Mouse (Mus musculus): ENCODE results near the gene Uqcr10. TPM values are rescaled to one million over a fixed set of nuclear protein-coding genes. Genes with fewer than 3 reads are reported as not detected.

The Uqcr10 gene
- total RNA-seq, 2 experiments from 2014 or later = 1,424 to 1,479 TPM

DNA sequence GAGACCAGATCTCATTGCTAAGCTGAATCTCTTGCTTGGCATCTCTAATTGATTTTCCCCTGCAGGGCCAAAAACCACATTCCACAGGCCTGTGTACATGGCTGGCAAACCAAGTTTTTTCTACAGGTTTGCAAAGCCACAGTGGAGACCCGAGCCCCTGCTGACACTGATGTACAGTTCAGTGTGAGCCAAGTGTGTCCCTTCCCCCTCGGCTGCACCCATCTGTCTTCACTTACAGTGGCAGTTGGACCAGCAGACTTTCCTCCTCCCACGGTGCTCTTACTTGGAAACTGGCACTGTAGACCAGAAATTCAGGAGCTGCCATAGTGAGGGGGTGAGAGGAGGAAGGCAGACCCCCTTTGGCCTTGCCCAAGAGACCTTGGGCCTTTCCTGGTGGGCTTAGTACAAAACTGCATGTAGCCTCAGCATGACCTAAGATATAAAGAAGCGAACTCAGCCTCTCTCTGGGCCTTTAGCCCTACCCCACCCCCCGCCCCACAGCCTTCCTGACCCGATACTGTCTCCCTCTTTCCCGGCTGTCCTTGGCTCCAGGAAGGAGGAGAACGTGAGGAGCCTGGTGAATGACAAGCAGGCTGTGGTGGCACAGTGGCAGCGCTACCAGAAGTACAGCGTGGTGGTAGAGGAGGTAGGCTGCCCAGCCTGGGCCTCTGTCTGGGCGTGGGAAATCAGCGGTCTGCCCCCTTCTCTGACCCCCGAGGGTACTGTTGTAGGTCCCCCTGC, 25.3 kb downstream of the Uqcr10 start:
- intact Hi-C loops (cut with DNase I) = no loop called here
- no peak for DNase-seq

DNA sequence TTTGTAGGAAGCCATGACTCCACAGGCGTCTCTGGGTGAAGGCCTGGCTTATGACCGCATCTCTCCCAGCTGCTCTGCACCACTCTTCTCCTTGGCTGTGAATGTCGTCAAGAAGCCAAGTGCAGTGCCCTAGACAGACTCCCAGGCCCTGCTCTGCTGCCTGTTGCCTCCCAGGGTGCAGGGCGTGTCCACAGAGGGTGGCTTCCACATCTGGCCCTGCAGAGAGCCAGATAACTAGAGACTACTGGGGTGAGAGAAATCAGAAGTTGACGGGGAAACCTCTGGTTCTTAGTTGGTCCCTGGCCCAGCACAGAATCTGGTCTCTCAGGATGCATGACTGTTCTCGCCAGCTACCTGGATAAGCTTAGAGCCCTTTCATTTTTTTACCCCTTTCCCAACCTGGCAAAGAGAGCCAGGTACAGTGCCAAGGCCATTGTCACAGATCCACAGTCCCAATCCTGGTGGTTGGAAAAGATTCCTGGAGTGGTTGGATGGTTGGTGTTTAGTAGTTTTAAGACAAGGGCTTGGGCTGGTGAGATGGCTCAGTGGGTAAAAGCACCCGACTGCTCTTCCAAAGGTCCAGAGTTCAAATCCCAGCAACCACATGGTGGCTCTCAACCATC, 26.8 kb downstream of the Uqcr10 start:
- no peak for DNase-seq
- intact Hi-C loops (cut with DNase I) = no loop called here

DNA sequence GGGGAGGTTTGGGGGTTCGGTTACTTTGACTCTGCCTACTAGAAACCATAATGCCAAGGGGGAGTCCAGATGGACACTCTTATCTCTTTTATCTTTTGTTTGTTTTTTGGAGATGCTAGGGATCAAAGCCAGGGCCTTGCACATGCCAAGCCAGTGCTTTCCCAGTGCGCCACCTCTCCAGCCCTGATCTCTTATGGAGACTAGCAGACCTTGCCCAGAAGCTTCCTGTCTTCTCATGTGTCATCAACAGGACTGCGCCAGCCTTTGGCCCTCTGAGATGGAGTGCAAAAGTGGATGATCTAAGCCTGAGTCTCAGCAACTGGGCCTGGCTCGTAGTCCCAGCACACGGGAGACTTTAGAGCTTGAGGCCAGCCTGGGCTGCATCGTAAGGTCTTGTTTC, 28.4 kb downstream of the Uqcr10 start:
- no peak for DNase-seq
- intact Hi-C loops (cut with DNase I) = no loop called here

DNA sequence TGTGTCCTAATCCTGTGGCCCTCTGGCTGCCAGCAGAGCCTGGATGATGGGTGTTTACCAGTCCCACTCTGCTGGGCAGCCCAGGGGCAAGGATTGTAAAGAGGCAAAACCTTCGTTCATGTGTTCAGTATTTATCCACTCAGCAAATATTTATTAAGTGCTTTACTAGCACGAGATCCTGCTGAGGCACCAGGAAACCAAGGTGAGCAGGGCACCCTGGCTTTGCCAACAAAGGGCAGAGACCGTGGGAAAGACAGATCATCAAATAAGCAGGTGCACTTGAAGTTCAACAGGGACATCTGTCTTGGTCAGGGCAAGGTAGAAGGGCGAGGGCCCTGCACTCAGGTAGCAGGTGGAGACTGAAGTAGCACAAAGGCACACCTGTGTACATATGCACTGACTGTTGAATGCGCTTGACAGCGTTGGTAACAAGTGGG, 29.0 kb downstream of the Uqcr10 start:
- intact Hi-C loops (cut with DNase I) = no loop called here
- DNase-seq = no peak

DNA sequence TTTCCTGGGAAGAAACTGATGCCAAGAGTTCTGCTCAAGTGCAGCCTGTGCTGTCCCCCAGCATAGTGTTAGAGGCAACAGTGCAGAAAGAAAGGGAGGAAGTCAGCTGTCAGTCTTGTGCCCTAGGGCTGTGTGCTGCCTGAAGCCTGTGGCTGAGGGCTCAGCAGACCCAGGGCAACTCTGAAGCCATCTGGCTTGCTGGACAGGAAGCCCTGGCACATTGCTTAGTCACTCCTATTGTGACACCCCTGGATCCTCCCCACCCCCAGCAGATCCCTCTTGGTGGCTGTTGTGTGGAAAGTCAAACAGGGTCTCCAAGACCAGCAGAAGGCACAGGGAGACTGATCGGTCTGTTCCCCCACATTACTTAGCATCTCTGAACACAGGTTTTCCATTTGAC, 29.5 kb downstream of the Uqcr10 start:
- intact Hi-C loops (cut with DNase I) = no loop called here
- no peak for DNase-seq

DNA sequence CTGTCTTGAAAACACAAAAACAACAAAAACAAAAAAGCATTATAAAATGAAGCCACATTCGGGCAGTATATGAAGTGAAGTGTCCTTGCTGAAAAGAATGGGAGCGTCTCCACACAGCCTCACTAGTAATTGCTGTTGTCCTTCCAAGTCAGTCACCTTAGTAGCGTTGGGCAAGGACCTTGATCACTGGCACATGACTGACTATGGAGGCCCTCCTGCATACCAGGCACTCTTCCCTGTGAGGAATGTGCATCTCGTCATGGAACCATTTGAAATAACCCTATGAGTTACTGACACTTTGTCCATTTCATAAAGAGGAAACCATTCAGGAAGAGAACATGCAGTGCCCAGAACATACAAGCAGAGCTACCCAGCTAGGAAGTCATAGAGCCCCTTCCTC, 32.4 kb downstream of the Uqcr10 start:
- no peak for DNase-seq
- intact Hi-C loops (cut with DNase I) = no loop called here

DNA sequence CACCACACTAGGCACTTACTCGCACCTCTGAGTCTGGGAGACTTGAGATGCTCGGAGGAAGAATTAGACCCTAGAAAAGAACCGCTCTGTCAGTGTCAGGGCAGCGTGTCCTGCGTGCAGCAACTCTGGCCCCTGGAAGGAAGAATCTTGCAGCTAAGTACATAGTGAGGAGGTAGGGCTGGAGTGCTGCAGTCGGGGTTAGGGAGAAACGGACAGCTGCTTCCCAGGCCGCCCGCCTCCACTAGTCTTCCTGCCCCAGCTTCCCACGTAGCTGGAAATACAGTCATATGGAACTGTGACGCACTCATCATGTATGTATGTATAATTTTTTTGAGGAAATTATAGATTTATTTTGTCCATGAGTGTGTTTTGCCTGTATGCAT, 41.7 kb downstream of the Uqcr10 start:
- no peak for DNase-seq
- intact Hi-C loops (cut with DNase I) = no loop called here

DNA sequence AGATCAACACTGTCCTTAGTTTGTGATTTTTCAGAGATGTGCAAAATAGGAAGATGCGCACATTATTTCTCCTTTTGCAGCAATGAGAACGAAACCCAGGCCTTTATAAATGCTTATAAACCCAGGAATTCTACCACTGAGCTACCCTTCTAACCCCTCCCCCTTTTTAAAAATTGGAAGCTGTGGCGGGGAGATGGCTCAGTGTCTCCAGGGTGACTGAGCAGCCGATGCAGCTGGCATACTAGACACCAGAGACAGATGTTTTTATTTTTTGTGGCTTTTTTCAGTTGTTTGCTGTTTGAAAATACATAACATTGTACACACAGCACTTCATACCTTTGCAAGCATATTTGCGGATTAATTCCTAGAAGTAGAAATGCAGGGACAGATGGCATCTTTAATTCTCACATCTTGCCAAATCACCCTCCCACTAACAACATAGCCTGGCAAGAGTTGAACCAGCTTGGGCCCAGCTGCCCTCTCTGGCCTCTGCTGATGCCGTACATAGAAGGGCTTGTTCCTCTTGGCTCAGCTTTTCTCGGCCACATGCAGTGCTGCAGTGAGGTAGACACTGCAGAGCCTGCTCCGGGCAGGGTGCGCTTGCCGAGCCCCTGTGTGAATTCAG, 42.2 kb downstream of the Uqcr10 start:
- no peak for DNase-seq
- intact Hi-C loops (cut with DNase I) = no loop called here

DNA sequence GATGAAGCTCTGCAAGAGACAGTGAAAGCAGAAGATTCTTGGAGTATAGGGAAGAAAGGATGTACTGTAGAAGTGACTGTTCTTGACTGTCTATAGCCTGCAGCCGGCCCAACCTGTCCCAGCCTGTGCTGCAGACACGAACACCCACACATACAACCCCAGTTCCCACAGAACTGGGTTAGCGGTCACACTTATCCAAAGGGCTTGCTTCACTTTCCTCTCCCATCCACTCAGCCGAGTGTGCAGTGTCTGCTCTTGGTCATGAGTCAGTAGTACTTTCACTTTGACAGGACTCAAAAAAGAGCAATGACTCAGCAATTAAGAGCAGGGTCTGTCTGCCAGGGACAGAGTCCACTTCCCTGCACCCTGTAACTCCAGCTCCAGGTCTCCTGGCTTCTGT, 42.8 kb downstream of the Uqcr10 start:
- intact Hi-C loops (cut with DNase I) = no loop called here

DNA sequence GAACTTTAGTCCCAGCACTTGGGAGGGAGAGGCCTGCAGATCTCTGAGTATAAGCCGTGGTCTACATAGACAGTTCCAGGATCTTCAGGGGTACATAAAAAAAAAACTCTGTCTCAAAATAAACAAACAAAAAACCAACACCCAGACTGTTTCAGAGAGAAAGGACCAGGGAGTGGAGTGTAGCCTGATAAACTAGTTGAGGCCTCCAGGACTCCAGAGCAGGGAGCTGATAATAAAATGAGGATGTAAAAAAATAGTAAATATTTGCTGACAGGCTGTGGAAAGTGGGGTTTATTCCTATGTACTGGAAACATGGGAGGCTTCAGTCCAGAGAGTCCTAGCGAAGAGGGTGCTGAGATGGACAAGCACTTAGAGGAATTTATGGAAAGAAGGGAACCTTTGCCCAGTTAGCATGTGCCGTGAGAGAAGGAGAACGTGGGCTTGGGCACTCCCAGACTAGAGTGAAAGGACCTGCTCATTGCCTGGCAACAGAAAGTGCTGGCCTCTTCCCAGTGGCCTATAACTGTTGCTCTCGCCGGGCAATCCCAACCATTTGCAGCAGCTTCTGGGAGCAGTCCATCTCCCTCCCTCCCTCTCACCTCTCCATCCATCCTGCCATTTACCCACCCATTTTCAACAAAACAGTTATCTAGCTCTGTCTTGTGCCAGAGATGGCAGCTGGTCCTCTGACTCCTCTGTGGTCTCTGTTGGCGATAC, 43.7 kb downstream of the Uqcr10 start:
- intact Hi-C loops (cut with DNase I) = no loop called here
- DNase-seq = no peak

More for the DNA sequence above, 42.8 kb downstream of the Uqcr10 start:
- no peak for DNase-seq

DNA sequence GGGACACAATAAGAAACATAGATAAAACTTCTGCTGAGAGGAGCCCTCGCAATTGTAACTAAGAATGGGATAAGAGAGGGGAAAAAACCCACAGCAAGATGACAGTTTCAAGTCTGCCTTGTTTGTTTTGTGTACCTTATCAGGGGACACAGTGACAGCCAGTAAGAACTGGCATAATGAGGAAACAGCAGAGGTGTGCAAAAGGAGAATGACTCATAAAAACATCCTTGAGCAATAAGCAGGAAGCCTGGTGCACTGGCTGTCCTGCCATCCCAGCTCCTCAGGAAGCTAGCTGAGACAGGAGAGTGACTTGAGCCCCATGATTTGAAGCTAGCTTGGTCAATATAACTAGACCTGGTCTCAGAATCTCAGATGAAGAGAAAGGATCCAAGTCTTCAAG, 44.3 kb downstream of the Uqcr10 start:
- intact Hi-C loops (cut with DNase I) = no loop called here
- no peak for DNase-seq

Other genes with a start within 250 kb of the Uqcr10 start
- 10 to 100 TPM; 48.7 to 50.7 TPM for gene Mtmr3, start 109.5 kb downstream of the Uqcr10 start, total RNA-seq (2021)
- gene Gm11032, start 84.3 kb downstream of the Uqcr10 start, total RNA-seq (2021) = not detected
- gene Ascc2, start 66.6 kb downstream of the Uqcr10 start, total RNA-seq (2021) = 10 to 100 TPM; 14.1 to 14.9 TPM
- gene Zmat5, start 336 bp upstream of the Uqcr10 start, total RNA-seq (2021) = 10 to 100 TPM; 21.0 to 22.6 TPM
- gene Cabp7, start 42.4 kb upstream of the Uqcr10 start, total RNA-seq (2021) = not detected
- gene Nf2, start 145.2 kb upstream of the Uqcr10 start, total RNA-seq (2021) = 10 to 100 TPM; 82.9 to 84.2 TPM
- gene Nipsnap1, start 169.6 kb upstream of the Uqcr10 start, total RNA-seq (2021) = 1 to 10 TPM; 2.1 to 2.2 TPM
- 10 to 100 TPM; 16.7 to 17.3 TPM for gene Thoc5, start 191.0 kb upstream of the Uqcr10 start, total RNA-seq (2021)
- gene Nefh, start 243.7 kb upstream of the Uqcr10 start, total RNA-seq (2021) = under 1 TPM in 1 of 2 experiments, not detected in 1; 0.05 TPM

Data from heart, postnatal 14 days (tissue).